Mouse (Mus musculus): ENCODE measurements around the gene Gm10644. TPM values are rescaled to one million over a fixed set of nuclear protein-coding genes. Genes with fewer than 3 reads are reported as not detected.

Gm10644 gene
- polyA plus RNA-seq, 1 experiment from 2014 or later = 0.82 TPM

DNA sequence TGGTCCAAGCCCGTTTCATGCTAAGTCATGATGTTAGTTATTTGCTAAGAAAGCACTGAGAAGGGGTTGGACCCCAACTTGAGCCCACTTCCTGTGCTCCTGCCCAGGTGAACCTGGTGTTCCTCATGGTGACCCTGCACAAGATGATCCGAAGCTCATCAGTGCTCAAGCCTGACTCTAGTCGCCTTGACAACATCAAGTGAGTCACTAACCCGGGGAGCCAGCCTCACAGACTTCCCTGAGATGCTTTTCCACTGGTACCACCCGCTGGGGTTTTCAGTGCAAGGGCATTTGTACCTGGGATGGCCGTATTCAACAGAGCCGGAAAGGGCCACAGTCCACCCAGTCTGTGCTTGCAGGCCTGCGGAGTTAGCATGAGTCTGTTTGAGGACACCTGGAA, 19.6 kb downstream of the Gm10644 start:
- H3K27me3 ChIP-seq = no peaks in the 10 kb centered on the region
- DNase-seq (ENCODE audit: low read depth, low spot score) (no peak), ATAC-seq (no peak)
- ChIA-PET POLR2A (no interaction called here), CTCF (interaction anchor here (2.0 kb wide), 1 partner anchor 14 kb away, joined by 6 read pairs; no protein-coding TSS in a partner anchor)
- in situ Hi-C loops (cut with MboI; ENCODE audit: low pct_unique_long_range_greater_than_20kb) = no loop called here
- no peak for TF ChIP-seq CTCF (IDR thresholded peaks at IDR 0.05)

- DNase-seq (ENCODE audit: low read depth, low spot score) (no peak), ATAC-seq (no peak)
- H3K27me3 ChIP-seq = no peaks in the 10 kb centered on the region
- POLR2A ChIA-PET = no interaction called here
- TF ChIP-seq CTCF (IDR thresholded peaks at IDR 0.05) = no peak
- in situ Hi-C loops (cut with MboI; ENCODE audit: low pct_unique_long_range_greater_than_20kb) = no loop called here
- CTCF ChIA-PET = interaction anchor here (2.0 kb wide), 1 partner anchor 14 kb away, joined by 6 read pairs; no protein-coding TSS in a partner anchor
Observed at GRCm38 (mm10) chr8:83934994-83935393, 20.0 kb downstream of the Gm10644 start.

- in situ Hi-C loops (cut with MboI; ENCODE audit: low pct_unique_long_range_greater_than_20kb) = no loop called here
- no peaks in the 10 kb centered on the region for H3K27me3 ChIP-seq
- CTCF ChIA-PET = interaction anchor here (1.7 to 2.0 kb wide), 2 partner anchors 13 to 21 kb away, joined by 6 to 7 read pairs; partner anchors contain the start of genes Asf1b and Gm10644
- DNase-seq (ENCODE audit: low read depth, low spot score) = no peak
- no peak for ATAC-seq
- no peak for TF ChIP-seq CTCF (IDR thresholded peaks at IDR 0.05)
- POLR2A ChIA-PET = no interaction called here
Observed at GRCm38 (mm10) chr8:83934222-83934621, 20.8 kb downstream of the Gm10644 start.

- no peak for DNase-seq (ENCODE audit: low read depth, low spot score)
- in situ Hi-C loops (cut with MboI; ENCODE audit: low pct_unique_long_range_greater_than_20kb) = no loop called here
Observed at GRCm38 (mm10) chr8:83926266-83926665, 28.7 kb downstream of the Gm10644 start.

DNA sequence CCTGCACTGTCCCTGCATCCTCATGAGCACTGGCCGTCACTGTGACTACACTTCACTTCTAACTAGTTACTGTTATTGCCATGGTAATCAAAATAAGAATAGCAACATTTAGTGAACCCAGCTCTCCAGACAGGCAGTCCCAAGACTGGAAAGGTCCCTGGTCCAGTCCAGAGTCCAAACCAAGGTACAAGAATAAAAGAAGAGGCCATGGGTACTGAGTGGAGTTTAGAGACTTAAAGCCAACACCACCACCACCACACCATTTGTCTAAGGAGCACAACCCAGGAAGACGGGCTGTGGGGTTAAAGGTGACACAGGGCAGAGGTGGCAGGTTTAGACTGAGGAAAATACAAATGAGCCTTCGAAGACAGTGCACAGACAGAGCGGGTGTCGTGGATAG, 30.4 kb downstream of the Gm10644 start:
- CTCF ChIA-PET = interaction anchor here (0.9 to 1.2 kb wide), 3 partner anchors 16 to 160 kb away, joined by 3 read pairs; partner anchors contain the start of genes Asf1b and Gm10644
- ATAC-seq = no peak
- POLR2A ChIA-PET = no interaction called here
- H3K27me3 ChIP-seq = no peaks in the 10 kb centered on the region
- in situ Hi-C loops (cut with MboI; ENCODE audit: low pct_unique_long_range_greater_than_20kb) = no loop called here
- TF ChIP-seq CTCF (IDR thresholded peaks at IDR 0.05) = no peak
- DNase-seq (ENCODE audit: low read depth, low spot score) = no peak

More at GRCm38 (mm10) chr8:83926266-83926665, 28.7 kb downstream of the Gm10644 start:
- ChIA-PET POLR2A (interaction anchor here (0.9 kb wide), 1 partner anchor 10 kb away, joined by 3 read pairs; no protein-coding TSS in a partner anchor), CTCF (no interaction called here)
- no peak for ATAC-seq
- H3K27me3 ChIP-seq = no peaks in the 10 kb centered on the region
- TF ChIP-seq CTCF (IDR thresholded peaks at IDR 0.05) = no peak

GRCm38 (mm10) chr8:83922727-83923126, 32.3 kb downstream of the Gm10644 start:
- TF ChIP-seq CTCF (IDR thresholded peaks at IDR 0.05) = no peak
- no peak for ATAC-seq
- ChIA-PET CTCF (interaction anchor here (2.4 kb wide), 1 partner anchor 8 kb away, joined by 6 read pairs; no protein-coding TSS in a partner anchor), POLR2A (no interaction called here)
- in situ Hi-C loops (cut with MboI; ENCODE audit: low pct_unique_long_range_greater_than_20kb) = no loop called here
- DNase-seq (ENCODE audit: low read depth, low spot score) = no peak
- no peaks in the 10 kb centered on the region for H3K27me3 ChIP-seq

GRCm38 (mm10) chr8:83921558-83921957, 33.4 kb downstream of the Gm10644 start:
- no peak for TF ChIP-seq CTCF (IDR thresholded peaks at IDR 0.05)
- ChIA-PET CTCF (interaction anchor here (0.7 to 2.4 kb wide), 9 partner anchors 9 to 139 kb away, joined by 3 to 7 read pairs (median 4); partner anchors contain the start of genes Asf1b and Gm10644), POLR2A (no interaction called here)
- DNase-seq (ENCODE audit: low read depth, low spot score) (peak; percentile 12), ATAC-seq (peak; percentile 26)
- in situ Hi-C loops (cut with MboI; ENCODE audit: low pct_unique_long_range_greater_than_20kb) = no loop called here
- no peaks in the 10 kb centered on the region for H3K27me3 ChIP-seq

DNA sequence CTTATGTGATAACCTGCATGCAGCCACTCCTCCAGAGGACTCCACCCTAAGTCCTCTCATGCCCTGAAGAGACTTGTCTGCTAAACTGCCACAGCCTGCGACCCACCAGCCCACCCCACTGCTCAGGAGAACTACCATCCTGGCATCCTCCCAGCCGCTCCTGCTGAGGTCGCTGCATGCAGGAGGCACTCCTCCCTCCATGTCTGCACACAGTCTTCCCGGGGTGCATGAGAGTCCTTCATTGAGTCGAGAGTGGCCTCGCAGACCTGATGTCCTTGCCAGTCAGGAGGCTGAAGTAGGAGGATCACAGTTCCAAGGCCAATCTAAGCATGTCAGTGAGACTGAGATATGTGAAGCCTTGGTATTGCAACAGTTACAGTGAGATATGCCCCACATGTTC, 37.4 kb downstream of the Gm10644 start:
- DNase-seq (ENCODE audit: low read depth, low spot score) (no peak), ATAC-seq (no peak)
- no peaks in the 10 kb centered on the region for H3K27me3 ChIP-seq
- ChIA-PET POLR2A (no interaction called here), CTCF (no interaction called here)
- in situ Hi-C loops (cut with MboI; ENCODE audit: low pct_unique_long_range_greater_than_20kb) = no loop called here
- TF ChIP-seq CTCF (IDR thresholded peaks at IDR 0.05) = no peak

DNA sequence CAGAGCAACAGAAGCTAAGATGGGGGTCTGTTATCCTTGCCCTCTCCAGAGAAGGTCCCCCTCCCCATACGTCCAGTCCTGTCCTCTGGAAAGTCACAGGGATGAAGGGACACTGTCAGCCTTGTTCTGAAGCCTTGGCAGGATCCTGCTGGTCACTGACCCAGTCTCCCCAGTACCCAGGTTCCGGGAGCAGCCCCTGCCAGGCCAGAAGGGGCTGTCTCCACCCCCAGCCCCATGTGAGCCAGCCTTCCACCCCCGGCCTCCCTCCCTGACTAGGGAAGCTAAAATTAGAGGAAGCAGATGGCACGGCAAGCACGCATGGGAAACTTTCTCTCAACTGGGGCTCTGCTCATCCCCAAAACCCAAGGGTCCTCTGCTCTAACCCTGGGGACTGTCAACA, 39.0 kb downstream of the Gm10644 start:
- ATAC-seq (no peak), DNase-seq (ENCODE audit: low read depth, low spot score) (no peak)
- no peak for TF ChIP-seq CTCF (IDR thresholded peaks at IDR 0.05)
- POLR2A ChIA-PET = interaction anchor here (0.6 to 1.0 kb wide), 2 partner anchors 10 to 242 kb away, joined by 3 read pairs; no protein-coding TSS in a partner anchor
- in situ Hi-C loops (cut with MboI; ENCODE audit: low pct_unique_long_range_greater_than_20kb) = no loop called here
- H3K27me3 ChIP-seq = no peaks in the 10 kb centered on the region
- CTCF ChIA-PET = no interaction called here

DNA sequence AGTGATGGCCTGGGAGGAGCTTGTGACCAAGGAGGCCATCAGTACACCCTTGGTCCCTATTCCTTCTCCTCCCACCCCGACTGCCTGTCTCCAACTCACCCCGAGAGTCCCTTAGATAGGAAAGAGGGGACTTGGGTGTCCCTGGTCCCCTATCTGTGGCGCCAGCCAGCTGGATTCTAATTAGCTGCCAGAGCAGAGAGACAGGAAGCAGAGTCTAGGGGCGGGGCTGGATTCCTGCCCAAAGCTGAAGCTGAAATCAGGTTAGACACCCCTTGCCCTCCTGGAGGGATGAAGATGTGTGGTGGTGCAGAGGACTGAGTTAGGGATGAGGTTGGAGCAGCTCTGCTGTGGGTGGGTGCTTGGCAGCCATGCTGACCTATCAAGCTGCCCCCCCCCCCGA, 40.1 kb downstream of the Gm10644 start:
- no peak for ATAC-seq
- CTCF ChIA-PET = no interaction called here
- no peak for DNase-seq (ENCODE audit: low read depth, low spot score)
- POLR2A ChIA-PET = no interaction called here
- TF ChIP-seq CTCF (IDR thresholded peaks at IDR 0.05) = no peak
- no peaks in the 10 kb centered on the region for H3K27me3 ChIP-seq
- in situ Hi-C loops (cut with MboI; ENCODE audit: low pct_unique_long_range_greater_than_20kb) = no loop called here

DNA sequence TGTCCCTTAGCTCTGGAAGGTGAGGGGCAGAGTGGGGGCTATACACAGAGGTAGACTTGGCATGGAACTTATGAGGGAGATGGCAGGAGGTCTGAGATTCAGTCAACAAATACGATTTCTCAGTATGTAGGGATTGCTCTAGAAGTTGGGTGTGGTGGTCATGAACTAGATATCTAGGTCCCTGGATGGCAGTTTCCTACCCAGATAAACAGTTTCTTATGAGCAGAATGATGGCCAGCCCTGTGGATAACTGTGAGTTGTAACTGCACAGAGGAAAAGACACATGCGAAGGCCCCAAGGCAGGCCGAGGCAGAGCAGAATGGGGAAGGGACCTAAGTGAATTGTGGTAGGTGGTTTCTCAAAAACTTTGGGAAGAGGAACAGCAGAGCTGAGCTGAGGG, 40.8 kb downstream of the Gm10644 start:
- CTCF ChIA-PET = interaction anchor here (1.0 kb wide), 1 partner anchor 16 kb away, joined by 4 read pairs; no protein-coding TSS in a partner anchor
- DNase-seq (ENCODE audit: low read depth, low spot score) (no peak), ATAC-seq (no peak)
- H3K27me3 ChIP-seq = no peaks in the 10 kb centered on the region
- in situ Hi-C loops (cut with MboI; ENCODE audit: low pct_unique_long_range_greater_than_20kb) = no loop called here
- POLR2A ChIA-PET = no interaction called here
- no peak for TF ChIP-seq CTCF (IDR thresholded peaks at IDR 0.05)

Data from Patski (cell line).